Mouse (Mus musculus): ENCODE data around the gene Gpr101. TPM values are rescaled to one million over a fixed set of nuclear protein-coding genes. Genes with fewer than 3 reads are reported as not detected.

Gpr101 gene
- polyA plus RNA-seq (2012): not detected in 2 replicates

GRCm38 (mm10) chrX:57503634-57504033, at the start of gene Gpr101:
Gene Gpr101 (minus strand): TSS chrX:57503757.

Other genes starting within 250 kb of the Gpr101 start
- 9.0 and 10.9 TPM in 2 replicates for gene Arhgef6, start 165.0 kb downstream of the Gpr101 start, polyA plus RNA-seq (2012)
- gene Rbmx, start 110.7 kb downstream of the Gpr101 start, polyA plus RNA-seq (2012): 48.6 and 54.9 TPM in 2 replicates
- not detected in 2 replicates for gene Gm364, start 94.6 kb downstream of the Gpr101 start, polyA plus RNA-seq (2012)

All from megakaryocyte-erythroid progenitor cell, adult 5 weeks (primary cell).